Comparison of ENCODE assay signal across 19 mouse cellular contexts in the genomic region with DNA sequence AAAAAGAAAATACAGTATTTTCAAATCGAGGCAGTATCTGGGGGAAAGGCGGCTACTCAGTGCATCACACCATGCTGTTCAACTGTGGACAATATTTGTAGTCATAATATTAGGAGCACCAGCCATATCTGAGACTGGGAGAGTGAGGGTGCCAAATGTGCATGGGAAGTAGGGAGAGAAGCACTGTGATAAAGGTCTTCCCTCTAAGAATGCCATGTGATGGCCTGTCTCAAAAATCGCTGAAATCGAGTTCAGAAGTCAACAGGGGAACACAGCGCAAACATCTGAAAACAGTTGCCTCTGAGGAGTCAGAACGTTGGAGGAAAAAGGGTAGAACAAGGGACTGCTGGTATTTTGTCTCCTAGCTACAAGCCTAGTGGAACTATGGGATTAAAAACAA. TPM values are rescaled to one million over a fixed set of nuclear protein-coding genes. Genes with fewer than 3 reads are reported as not detected.
A peak's percentile ranks its signal among the peaks of the same experiment; 100 is the strongest.
DNase-seq lines count a peak whose midpoint lies in the region; ATAC-seq and TF ChIP-seq lines count a peak whose summit lies in the region.
"Had no signal": no experiment of that assay in that cellular context is flagged by ENCODE, and none has a peak within 500 bp of the region (broad histone marks: within the 10 kb centered on the region; RNA-seq: fewer than 3 reads in every experiment).

No protein-coding gene starts in this region.

- H3K9ac ChIP-seq in liver, adult 2 months (ENCODE audit: low read depth, low read length), result no peak overlapping the region
- no peak overlapping the region for H3K9ac ChIP-seq in liver, embryonic 11.5 days (ENCODE audit: low read depth, low read length)
- H3K9ac ChIP-seq in midbrain, embryonic 11.5 days (ENCODE audit: low read length), result no peak overlapping the region
- H3K9ac ChIP-seq in midbrain, embryonic 15.5 days, result no peak overlapping the region
- H3K9ac ChIP-seq: embryonic facial prominence, embryonic 12.5 days; forebrain, embryonic 13.5 days; forebrain, embryonic 15.5 days; forebrain, postnatal 0 days had no signal

- no peak for TF ChIP-seq POLR2A in liver, adult 2 months (IDR thresholded peaks at IDR 0.05; ENCODE audit: extremely low read depth, insufficient read depth, low read length)

- H3K4me3 ChIP-seq in liver, adult 2 months (ENCODE audit: insufficient read depth, low read depth, low read length), result no peak overlapping the region
- H3K4me3 ChIP-seq in liver, embryonic 11.5 days (ENCODE audit: low read depth, low read length), result no peak overlapping the region
- no peak overlapping the region for H3K4me3 ChIP-seq in midbrain, embryonic 11.5 days (ENCODE audit: low read depth, low read length)
- H3K4me3 ChIP-seq in midbrain, embryonic 15.5 days, result no peak overlapping the region
- no peak overlapping the region for H3K4me3 ChIP-seq in brown adipose tissue, adult 24 weeks (ENCODE audit: insufficient read depth, low read depth, low read length)
- H3K4me3 ChIP-seq: embryonic facial prominence, embryonic 10.5 days; embryonic facial prominence, embryonic 12.5 days; forebrain, embryonic 13.5 days; forebrain, embryonic 15.5 days had no signal

- 43% methylated on average over 6 of the region's 6 CpGs for WGBS in liver, adult 2 months
- WGBS in liver, embryonic 11.5 days, result 82% methylated on average over 6 of the region's 6 CpGs
- WGBS in midbrain, embryonic 11.5 days, result 89% methylated on average over 6 of the region's 6 CpGs
- 85% methylated on average over 6 of the region's 6 CpGs for WGBS in midbrain, embryonic 15.5 days

- TF ChIP-seq CTCF in liver, adult 2 months (IDR thresholded peaks at IDR 0.05; ENCODE audit: low read depth, low read length), result no peak

- no peak for ATAC-seq in liver, embryonic 11.5 days (replicated peaks; ENCODE audit: low FRiP score)
- ATAC-seq in midbrain, embryonic 11.5 days (ENCODE audit: low FRiP score), result no peak
- no peak for ATAC-seq in midbrain, embryonic 15.5 days (replicated peaks)
- ATAC-seq: forebrain, embryonic 13.5 days; forebrain, embryonic 15.5 days; forebrain, postnatal 0 days had no signal

- H3K9me3 ChIP-seq in liver, embryonic 11.5 days (ENCODE audit: control insufficient read depth, low read length), result no peaks in the 10 kb centered on the region
- H3K9me3 ChIP-seq in midbrain, embryonic 11.5 days (ENCODE audit: control insufficient read depth, low read length), result no peaks in the 10 kb centered on the region
- no peaks in the 10 kb centered on the region for H3K9me3 ChIP-seq in midbrain, embryonic 15.5 days
- H3K9me3 ChIP-seq: embryonic facial prominence, embryonic 10.5 days; embryonic facial prominence, embryonic 12.5 days; forebrain, embryonic 13.5 days; forebrain, embryonic 15.5 days had no signal

- H3K27me3 ChIP-seq in liver, adult 2 months (ENCODE audit: control insufficient read depth, insufficient read depth, low read length), result no peaks in the 10 kb centered on the region
- no peaks in the 10 kb centered on the region for H3K27me3 ChIP-seq in liver, embryonic 11.5 days (replicated peaks; ENCODE audit: control insufficient read depth, insufficient read depth, low read length)
- H3K27me3 ChIP-seq in midbrain, embryonic 11.5 days (ENCODE audit: control insufficient read depth, insufficient read depth, low read length), result no peaks in the 10 kb centered on the region
- H3K27me3 ChIP-seq in midbrain, embryonic 15.5 days (replicated peaks), result no peaks in the 10 kb centered on the region
- H3K27me3 ChIP-seq: embryonic facial prominence, embryonic 12.5 days; forebrain, embryonic 13.5 days; forebrain, embryonic 15.5 days had no signal

- peaks cover 27% of the 10 kb centered on the region; the same call in 1 of the 2 replicates for H3K79me2 ChIP-seq in liver, adult 2 months (ENCODE audit: control insufficient read depth, insufficient read depth, low read length)

- no peaks in the 10 kb centered on the region; the same call in 1 of the 2 replicates for H3K36me3 ChIP-seq in liver, adult 2 months (ENCODE audit: control insufficient read depth, insufficient read depth, low read length)
- H3K36me3 ChIP-seq in liver, embryonic 11.5 days (ENCODE audit: control insufficient read depth, insufficient read depth, low read length), result no peaks in the 10 kb centered on the region; the same call in 1 of the 2 replicates
- H3K36me3 ChIP-seq in midbrain, embryonic 11.5 days (ENCODE audit: control insufficient read depth, insufficient read depth, low read length), result no peaks in the 10 kb centered on the region
- H3K36me3 ChIP-seq in midbrain, embryonic 15.5 days (replicated peaks), result no peaks in the 10 kb centered on the region
- H3K36me3 ChIP-seq: embryonic facial prominence, embryonic 12.5 days had no signal

- peak; percentile 52 for DNase-seq in liver, adult 2 months (ENCODE audit: extremely low read depth, low read depth, low spot score)
- no peak for DNase-seq in liver, embryonic 11.5 days (ENCODE audit: low spot score)
- DNase-seq in midbrain, embryonic 11.5 days (ENCODE audit: low spot score, missing footprints), result peak; percentile 14
- DNase-seq in layer of hippocampus, postnatal 10 days (ENCODE audit: low spot score in 2 of 2), result no peak
- DNase-seq: adrenal gland, adult 8-10 months; adrenal gland, postnatal 14 days; adrenal gland, postnatal 36 days; cerebellum, adult 11 months; cerebellum, adult 18-20 months; cerebellum, adult 8-10 months; cerebellum, postnatal 10 days; cerebellum, postnatal 25 days; forebrain, postnatal 0 days had no signal

- H3K4me2 ChIP-seq in liver, embryonic 11.5 days, result no peak overlapping the region
- H3K4me2 ChIP-seq in midbrain, embryonic 11.5 days, result no peak overlapping the region
- no peak overlapping the region for H3K4me2 ChIP-seq in midbrain, embryonic 15.5 days
- H3K4me2 ChIP-seq: embryonic facial prominence, embryonic 12.5 days; forebrain, embryonic 13.5 days; forebrain, embryonic 15.5 days had no signal

- no peak overlapping the region for H3K27ac ChIP-seq in liver, adult 2 months (replicated peaks; ENCODE audit: insufficient read depth, low read depth, low read length)
- H3K27ac ChIP-seq in liver, embryonic 11.5 days (ENCODE audit: low read depth, low read length), result no peak overlapping the region
- H3K27ac ChIP-seq in midbrain, embryonic 11.5 days (ENCODE audit: low read depth, low read length), result no peak overlapping the region
- no peak overlapping the region for H3K27ac ChIP-seq in midbrain, embryonic 15.5 days
- H3K27ac ChIP-seq in brown adipose tissue, adult 24 weeks (replicated peaks; ENCODE audit: low read depth, low read length), result 0 out of 2 replicates have a peak overlapping the region, but pooled peaks have one; percentile 14
- H3K27ac ChIP-seq: embryonic facial prominence, embryonic 10.5 days; embryonic facial prominence, embryonic 12.5 days; forebrain, embryonic 13.5 days; forebrain, embryonic 15.5 days had no signal

- H3K4me1 ChIP-seq in liver, adult 2 months (ENCODE audit: control insufficient read depth, insufficient read depth, low read length), result peaks cover 22% of the 10 kb centered on the region
- peaks cover 11% of the 10 kb centered on the region for H3K4me1 ChIP-seq in liver, embryonic 11.5 days (replicated peaks; ENCODE audit: control insufficient read depth, insufficient read depth, low read length)
- H3K4me1 ChIP-seq in midbrain, embryonic 11.5 days (ENCODE audit: control insufficient read depth, insufficient read depth, low read length), result peaks cover 4% of the 10 kb centered on the region; the same call in 1 of the 2 replicates
- H3K4me1 ChIP-seq in midbrain, embryonic 15.5 days, result peaks cover 2% of the 10 kb centered on the region
- 0 out of 2 replicates have a peak, but pooled peaks cover 8% of the 10 kb centered on the region for H3K4me1 ChIP-seq in brown adipose tissue, adult 24 weeks (ENCODE audit: control insufficient read depth, insufficient read depth, insufficient read length, low read length)
- H3K4me1 ChIP-seq: embryonic facial prominence, embryonic 12.5 days had no signal

RNA-seq across cellular contexts. Expression of a gene that starts 12.2 kb away (rescaled TPM):
- total RNA-seq in liver, adult 2 months (2014; rRNA removed), result 6.9 and 7.1 TPM in 2 replicates
- polyA plus RNA-seq in liver, adult 2 months (2012; rRNA removed), result 8.6 and 11.1 TPM in 2 replicates
- polyA plus RNA-seq in liver, embryonic 11.5 days (2014; fragmentation: Nextera tagmentation; extraction: Ambion mirVana), result 12.7 and 14.7 TPM in 2 replicates
- polyA plus RNA-seq in midbrain, embryonic 11.5 days (2014; fragmentation: Nextera tagmentation; extraction: Ambion mirVana), result 41.2 and 44.7 TPM in 2 replicates
- 50.0 and 53.7 TPM in 2 replicates for polyA plus RNA-seq in midbrain, embryonic 15.5 days (2015; fragmentation: Nextera tagmentation; extraction: Ambion mirVana)
- 4.0 and 5.0 TPM in 2 replicates for polyA plus RNA-seq in brown adipose tissue, adult 24 weeks (2012; ENCODE audit: insufficient read depth, insufficient read length, missing spikeins)
- 10 to 100 TPM; 18.3 to 18.5 TPM for total RNA-seq in layer of hippocampus, postnatal 10 days (2021)

RNA-seq across cellular contexts. Expression of a gene that starts 18.4 kb away (rescaled TPM):
- 2.6 and 4.4 TPM in 2 replicates for total RNA-seq in liver, adult 2 months (2014; rRNA removed)
- 3.5 and 3.7 TPM in 2 replicates for polyA plus RNA-seq in liver, adult 2 months (2012; rRNA removed)
- polyA plus RNA-seq in liver, embryonic 11.5 days (2014; fragmentation: Nextera tagmentation; extraction: Ambion mirVana), result 58.6 and 58.8 TPM in 2 replicates
- polyA plus RNA-seq in midbrain, embryonic 11.5 days (2014; fragmentation: Nextera tagmentation; extraction: Ambion mirVana), result 51.6 and 56.3 TPM in 2 replicates
- polyA plus RNA-seq in midbrain, embryonic 15.5 days (2015; fragmentation: Nextera tagmentation; extraction: Ambion mirVana), result 26.3 and 29.8 TPM in 2 replicates
- polyA plus RNA-seq in brown adipose tissue, adult 24 weeks (2012; ENCODE audit: insufficient read depth, insufficient read length, missing spikeins), result 8.6 and 10.1 TPM in 2 replicates
- total RNA-seq in layer of hippocampus, postnatal 10 days (2021), result 10 to 100 TPM; 17.2 to 17.4 TPM

RNA-seq across cellular contexts. Expression of a gene that starts 18.8 kb away (rescaled TPM):
- 108 and 118 TPM in 2 replicates for total RNA-seq in liver, adult 2 months (2014; rRNA removed)
- polyA plus RNA-seq in liver, adult 2 months (2012; rRNA removed), result 297 and 313 TPM in 2 replicates
- 128 and 139 TPM in 2 replicates for polyA plus RNA-seq in liver, embryonic 11.5 days (2014; fragmentation: Nextera tagmentation; extraction: Ambion mirVana)
- polyA plus RNA-seq in midbrain, embryonic 11.5 days (2014; fragmentation: Nextera tagmentation; extraction: Ambion mirVana), result 37.4 and 38.2 TPM in 2 replicates
- 21.9 and 24.5 TPM in 2 replicates for polyA plus RNA-seq in midbrain, embryonic 15.5 days (2015; fragmentation: Nextera tagmentation; extraction: Ambion mirVana)
- polyA plus RNA-seq in brown adipose tissue, adult 24 weeks (2012; ENCODE audit: insufficient read depth, insufficient read length, missing spikeins), result 50.3 and 55.8 TPM in 2 replicates
- 10 to 100 TPM; 13.0 to 15.1 TPM for total RNA-seq in layer of hippocampus, postnatal 10 days (2021)

Comparison
In these comparisons a context has a peak if more than half of its experiments do, and no peak if none do; other contexts are left out.
1. DNase-seq: peak in liver, adult 2 months (single experiment) and midbrain, embryonic 11.5 days (single experiment); none in liver, embryonic 11.5 days (single experiment) and layer of hippocampus, postnatal 10 days (0 of 2).